Mouse (Mus musculus) frontal cortex, postnatal 14 days (tissue): ENCODE data around the gene Tdrd7.
A peak's percentile ranks its signal among the peaks of the same experiment; 100 is the strongest.

Experiments
- DNase-seq, 2 experiments: peaks; one replicate each; pipeline ENCODE4 v3.0.0; 2022; ENCODE audit warnings: low spot score in 2 of 2

Tdrd7 gene

DNA sequence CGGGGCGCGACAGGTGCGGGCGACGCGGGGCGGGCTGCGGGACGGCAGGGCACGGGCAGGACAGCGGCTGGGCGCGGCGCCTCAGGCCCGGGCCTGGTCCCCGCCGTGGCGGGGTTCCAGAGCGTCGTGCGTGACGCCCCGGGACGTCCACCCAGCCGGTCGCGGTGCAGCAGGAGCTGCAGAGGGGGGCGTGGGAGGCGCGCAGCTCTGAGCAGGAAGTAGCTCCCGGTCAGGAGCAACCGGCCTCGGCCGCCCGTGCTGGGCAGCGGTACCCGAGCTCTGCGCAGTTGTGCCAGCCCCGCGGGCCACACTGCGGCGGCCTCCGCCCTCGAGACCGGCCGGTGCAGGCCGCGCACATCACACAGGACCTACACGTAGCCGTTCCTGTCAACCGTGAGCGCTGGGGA is 7.3 kb downstream of the Tdrd7 start:
- DNase-seq, result peak; percentile 19 to 40

DNA sequence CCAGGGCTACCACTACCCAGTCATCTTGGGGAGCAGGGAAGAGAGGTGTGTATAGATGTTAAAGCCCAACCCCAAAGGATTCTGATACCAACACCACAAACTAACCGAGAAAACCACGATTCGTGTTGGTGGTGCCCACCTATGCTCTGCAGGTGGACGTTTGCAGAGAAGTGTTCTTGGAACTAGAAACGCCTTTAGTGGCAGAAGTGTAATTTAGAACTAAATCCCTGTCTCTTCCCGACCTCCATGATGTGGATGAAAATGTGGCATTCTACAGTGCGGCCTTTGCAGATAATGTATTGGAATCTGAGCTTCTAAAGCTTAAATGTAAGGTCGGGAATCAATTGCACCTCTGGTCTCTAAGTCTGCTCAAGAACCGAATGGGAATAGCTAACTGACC is 7.8 kb downstream of the Tdrd7 start:
- no peak for DNase-seq

DNA sequence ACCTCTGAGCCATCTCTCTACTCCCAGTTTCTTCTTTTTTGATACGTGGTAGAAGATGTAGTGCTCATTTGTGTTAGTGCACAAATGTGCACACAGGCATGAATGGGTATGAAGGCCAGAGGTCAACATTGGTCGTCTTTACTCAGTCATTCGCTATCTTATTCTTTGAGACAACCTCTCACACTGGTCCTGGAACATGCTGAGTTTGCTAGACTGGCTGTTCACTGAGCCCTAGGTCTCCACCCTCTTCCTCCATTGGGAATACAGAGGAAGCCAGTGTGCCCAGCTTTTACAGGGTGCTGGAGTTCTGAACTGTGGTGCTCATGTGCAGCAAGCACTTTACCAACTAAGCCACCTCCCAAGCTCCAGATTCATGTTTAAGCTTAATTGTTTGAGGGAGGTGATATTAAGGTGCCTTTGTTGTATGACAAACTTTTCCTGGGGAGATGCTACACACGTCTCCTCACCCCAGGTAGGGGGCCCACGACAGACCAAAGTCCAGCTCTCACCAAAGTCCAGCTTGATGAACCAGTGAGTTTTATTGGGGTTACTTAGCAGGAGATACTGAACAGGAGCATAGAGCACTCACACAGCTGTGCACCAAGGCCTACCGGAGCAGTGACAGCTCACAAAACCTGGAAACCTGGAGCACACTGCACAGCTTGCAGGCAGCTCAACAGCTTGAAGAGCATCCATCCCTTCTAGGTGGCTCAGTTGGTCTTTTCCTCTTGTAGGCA is 12.0 kb downstream of the Tdrd7 start:
- no peak for DNase-seq

DNA sequence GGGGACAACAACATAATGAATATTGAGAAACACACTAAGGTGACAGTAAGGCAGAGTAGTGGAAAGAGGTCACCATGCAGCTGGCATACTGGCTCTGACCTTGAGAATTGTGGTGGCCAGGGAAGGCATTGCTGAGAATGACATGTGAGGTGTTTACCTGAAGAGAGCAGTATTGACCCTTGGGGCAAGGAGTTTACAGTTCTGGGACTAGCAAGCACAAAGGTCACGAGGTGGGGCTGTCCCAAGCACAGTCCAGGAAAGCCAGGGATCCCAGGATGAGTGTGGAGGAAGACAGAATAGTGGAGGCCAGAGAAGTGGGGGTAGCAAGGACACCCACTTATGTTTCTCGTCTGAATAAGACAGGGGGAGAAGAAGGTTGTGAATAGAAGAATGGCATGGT is 14.8 kb downstream of the Tdrd7 start:
- no peak for DNase-seq

DNA sequence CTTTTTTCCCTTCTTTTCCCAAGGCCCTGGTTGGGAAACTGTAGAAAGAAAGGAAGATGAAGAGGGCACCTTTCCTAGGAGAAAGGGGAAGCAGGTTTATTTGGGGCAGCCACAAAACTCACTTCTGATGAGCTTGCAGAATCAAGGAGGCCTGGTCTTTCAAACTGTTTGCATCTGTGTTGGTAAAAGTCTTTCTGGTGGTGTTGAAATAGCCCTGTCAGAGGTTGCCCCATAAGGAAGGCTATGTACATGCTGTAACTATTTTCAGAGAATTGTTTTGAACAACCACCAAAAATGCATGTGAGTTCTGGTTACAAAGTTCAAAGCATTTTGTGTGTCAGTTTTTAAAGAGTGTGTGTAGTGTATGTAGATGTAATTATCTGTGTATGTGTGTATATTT is 15.9 kb downstream of the Tdrd7 start:
- DNase-seq, result no peak

DNA sequence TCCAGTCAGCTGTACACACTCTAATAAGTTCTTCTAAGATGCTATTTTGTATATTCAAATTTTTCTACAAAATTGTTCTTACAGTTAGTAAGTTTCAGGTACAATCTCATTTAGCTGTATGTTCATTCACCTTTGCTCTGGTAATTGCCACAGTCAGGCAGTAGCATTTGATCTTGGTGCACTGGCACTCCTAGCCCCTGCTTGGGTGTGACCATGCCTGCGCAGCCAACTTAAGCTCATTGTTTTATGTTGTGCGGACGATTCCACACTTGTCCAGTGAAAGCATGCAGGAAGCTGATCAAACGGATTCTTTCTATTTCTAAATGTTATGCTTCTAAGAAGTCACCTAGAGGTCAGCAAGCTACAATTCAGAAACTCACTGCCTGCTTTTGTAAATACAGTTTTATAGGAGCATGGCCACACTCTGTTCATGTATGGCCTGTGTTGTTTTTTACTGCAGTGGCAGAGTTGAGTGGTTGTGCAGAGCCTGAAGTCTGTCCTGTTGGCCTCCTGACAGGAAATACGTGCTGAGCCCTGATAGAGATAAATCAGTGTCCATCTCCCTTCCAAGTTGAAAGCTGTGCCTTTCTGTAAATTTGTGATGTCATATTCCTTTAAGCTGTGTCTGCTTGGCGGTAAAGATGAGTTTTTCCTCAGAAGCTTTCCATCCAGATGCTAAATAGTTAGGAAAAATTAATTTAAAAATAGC is 25.4 kb downstream of the Tdrd7 start:
- DNase-seq, result no peak

DNA sequence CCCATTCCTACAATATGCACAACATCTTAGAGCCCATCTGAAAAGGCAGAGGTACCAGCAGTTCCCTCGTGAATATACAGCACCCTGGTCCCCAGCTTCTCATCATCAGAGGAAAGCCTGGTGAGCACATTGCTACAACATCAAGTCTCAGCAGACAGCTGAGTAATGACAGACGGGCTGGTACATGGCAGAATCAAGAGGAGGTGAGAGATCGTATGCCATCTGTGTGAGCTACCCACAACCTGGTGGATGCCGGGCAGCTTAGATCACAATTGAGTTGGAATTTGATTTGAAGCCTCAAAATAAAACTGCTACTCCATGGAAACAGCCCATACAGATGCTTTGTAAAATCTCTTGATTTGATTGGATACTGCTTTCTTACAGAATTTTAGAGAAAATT is 33.4 kb downstream of the Tdrd7 start:
- no peak for DNase-seq

DNA sequence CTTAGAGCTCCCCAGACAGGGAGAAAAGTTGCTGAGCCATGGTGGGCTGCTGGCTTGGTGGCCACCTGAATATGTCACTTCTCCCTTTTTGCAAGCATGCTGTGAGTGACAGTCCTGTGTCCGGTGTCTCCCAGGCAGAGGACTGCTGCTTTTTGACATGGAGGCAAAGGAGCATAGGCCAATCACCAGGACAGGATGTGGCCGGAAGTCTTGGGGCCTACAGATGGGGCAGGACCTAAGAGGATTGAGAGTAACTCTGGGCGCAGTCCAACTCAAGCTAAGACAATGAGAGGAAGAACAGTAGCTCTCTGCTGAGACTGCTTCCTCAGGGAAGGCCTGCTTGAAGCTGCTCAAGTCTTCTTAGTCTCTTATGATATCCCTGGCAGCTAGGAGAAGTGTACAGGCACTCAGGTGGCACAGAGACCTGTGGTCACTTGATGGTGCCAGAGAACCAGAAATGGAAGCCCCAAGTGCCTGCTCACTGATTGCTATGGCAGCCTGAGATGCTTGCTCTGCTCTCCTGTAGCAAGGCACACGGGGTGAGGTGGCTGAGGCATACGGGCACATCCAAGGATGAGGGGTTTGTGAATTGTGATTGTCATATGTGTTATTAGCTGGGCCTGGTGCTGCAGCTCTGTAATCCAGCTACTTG is 43.1 kb downstream of the Tdrd7 start:
- DNase-seq, result no peak

DNA sequence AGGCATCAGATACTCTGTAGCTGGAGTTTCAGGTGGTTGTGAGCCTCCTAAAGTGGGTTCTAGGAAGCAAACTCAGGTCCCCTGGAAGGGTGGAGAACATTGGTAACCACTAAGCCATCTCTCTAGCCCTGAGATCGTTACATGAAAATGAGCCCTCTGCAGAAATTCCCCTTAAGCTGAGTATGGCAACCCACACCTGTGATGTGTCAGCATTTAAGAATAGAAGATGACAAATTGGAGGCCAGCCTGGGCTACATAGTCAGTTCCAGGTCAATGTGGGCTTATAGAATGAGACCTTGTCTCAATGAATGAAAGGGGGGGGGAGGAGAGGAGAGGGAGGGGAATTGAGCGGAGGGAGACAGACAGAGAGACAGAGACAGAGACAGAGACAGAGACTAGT is 46.6 kb downstream of the Tdrd7 start:
- DNase-seq, result no peak

DNA sequence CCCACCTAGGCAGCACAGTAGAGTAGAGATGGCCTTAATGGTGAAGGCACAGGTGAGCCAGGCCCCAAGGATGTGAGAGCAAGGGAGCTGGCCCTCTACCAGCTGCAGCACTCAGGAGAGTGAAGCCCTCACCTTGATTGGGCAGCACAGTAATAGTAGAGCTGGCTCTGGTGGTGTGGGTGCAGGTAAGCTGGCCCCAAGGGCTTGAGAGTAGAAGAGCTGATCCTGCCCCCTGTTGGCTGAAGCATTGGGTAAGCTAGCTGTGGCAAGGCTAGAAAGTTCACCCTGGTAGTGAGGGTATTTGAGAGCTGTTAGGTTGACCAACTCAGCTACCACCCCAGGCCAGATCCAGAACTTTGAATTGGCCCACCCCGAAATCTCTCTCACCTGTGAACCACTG is 50.5 kb downstream of the Tdrd7 start:
- DNase-seq, result no peak

DNA sequence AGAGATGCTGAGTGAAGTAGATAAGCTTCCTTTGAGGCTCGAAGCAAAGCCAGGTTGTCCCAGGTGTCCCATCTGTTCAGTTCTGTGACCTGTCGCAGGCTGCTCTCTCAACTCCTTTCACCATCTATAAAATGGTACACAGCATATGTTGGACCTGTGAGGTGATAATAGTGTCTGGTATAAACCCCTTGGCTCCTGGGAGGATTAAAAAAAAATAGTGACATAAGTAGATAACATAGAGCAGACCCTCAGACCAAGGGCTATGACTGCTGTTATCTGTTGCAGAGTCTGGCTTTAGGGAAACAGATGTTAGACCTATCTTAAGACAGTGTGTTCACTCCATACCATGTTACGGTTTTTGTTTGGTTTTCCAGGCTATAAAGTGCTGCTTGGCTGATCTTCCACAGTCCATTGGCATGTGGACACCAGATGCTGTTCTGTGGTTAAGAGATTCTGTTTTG is 57.9 kb downstream of the Tdrd7 start:
- DNase-seq, result no peak

DNA sequence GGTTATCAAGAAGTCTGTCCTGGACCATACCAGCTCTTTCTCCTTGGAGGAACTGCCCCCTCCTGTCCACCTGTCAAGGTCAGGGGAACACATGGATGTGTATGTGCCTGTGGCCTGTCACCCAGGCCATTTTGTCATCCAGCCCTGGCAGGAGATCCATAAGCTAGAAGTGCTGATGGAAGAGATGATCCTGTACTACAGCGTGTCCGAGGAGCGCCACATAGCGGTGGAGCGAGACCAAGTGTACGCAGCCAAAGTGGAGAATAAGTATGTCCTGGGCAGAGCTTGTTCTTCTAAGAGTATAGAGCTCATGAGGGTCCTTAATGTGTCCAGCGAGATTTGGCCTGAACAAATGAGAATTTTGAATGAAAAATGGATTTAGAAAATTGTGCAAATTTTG is 60.8 kb downstream of the Tdrd7 start:
- peak in 1 of 2 experiments; percentile 36 for DNase-seq

DNA sequence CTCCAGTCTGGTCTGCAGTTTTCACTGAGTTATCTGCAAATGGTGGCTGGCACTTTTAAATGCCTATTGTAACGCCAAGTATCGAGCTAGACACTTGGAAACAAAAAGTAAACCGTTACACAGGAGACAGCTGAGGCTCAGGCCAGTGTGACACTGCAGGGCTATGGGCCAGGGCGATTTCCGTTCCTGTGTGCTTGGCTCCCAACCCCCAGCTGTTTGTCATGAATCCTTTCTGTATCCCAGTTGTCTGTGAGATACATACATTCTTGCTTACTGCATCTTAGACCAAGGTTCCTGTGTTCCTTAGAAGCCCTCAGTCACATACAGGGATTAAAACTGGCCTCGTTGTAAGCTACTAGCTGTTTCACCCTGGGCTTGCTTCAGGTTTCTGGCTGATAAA is 63.1 kb downstream of the Tdrd7 start:
- no peak for DNase-seq

DNA sequence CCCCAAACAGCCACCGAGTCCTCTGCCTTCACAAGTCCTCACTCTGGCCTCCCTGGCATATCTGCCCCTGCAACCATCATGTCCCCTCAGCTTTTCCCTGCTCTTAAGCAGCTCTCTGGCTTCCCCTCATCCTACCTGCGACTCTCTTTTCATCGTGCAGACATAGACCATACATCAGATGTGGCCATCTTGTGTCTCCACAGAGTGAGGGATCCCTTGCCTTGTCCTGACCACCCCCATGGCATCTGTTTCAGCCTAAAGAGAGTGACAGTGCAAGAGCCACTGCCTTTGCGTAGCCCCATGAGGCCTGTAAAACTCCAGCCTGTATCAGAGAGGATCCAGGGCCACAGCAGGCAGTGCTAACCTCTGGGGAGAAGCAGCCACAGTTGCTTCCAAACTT is 63.6 kb downstream of the Tdrd7 start:
- no peak for DNase-seq

DNA sequence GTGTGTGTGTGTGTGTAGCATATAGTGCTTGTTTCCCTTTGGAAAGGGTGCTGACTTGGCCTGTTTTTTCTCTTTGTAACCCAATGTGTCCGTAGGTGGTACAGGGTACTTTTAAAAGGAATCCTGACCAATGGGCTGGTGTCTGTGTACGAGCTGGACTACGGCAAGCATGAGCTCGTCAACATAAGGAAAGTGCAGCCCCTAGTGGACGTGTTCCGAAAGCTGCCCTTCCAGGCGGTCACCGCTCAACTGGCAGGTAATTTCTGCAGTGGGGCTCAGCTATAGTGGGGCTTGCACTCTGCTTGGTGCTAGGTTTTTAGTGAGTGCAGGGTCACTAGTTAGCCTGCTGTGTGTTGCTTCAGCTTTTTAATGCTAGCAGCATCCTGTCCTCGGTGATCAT is 64.4 kb downstream of the Tdrd7 start:
- no peak for DNase-seq

DNA sequence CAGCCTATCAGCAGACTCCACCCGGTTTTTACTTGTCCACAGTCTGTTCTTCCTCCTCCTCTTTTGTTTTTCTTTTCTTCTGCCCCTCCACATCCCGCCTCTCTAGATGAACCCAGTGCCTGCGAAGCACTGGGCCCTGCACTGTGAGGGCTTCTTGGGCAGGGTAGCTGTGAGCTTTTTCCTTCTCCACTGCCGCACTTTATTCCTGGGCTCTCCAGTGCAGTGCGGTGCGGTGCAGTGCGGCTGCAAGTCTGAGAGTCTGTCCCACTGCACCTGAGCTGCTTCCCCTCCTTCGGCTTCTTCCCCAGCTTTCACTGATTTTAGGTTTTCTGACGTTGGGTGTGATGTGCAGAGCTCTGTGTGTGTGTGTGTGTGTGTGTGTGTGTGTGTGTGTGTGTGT is 67.3 kb downstream of the Tdrd7 start:
- no peak for DNase-seq

DNA sequence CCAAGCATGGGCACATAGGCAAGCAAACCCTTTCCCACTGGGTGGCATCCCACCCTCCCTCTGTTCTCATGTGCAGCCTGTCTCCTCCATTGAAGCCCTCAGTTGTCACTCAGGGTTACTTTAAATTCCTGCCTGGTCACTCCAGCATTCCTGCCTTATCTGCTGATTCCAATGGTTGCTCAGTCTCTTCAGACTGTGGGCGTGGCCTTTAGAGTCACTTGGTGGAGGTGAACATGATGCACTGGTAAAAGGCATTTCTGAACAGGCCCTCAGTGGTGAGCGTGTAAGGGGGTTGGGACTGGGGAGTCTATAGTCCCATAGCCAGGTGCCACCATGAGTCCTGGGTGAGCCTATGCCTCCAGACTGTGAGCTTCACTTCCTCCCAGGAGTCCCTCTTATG is 68.1 kb downstream of the Tdrd7 start:
- no peak for DNase-seq

DNA sequence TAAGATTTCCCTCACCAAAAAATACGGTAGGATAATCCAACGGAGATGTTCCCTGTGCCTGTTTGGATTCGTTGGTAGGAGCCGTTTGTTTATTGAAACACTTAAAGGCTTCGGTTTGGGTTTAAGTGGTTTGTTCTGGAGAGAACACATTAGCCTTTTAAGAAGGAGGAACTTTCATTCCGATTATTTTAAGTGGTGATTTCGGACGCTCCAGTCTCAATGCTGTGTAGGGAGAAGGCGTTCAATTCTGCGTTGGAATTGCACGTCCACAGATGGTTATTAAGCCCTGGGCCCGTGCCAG is 73.4 kb downstream of the Tdrd7 start:
- no peak for DNase-seq

DNA sequence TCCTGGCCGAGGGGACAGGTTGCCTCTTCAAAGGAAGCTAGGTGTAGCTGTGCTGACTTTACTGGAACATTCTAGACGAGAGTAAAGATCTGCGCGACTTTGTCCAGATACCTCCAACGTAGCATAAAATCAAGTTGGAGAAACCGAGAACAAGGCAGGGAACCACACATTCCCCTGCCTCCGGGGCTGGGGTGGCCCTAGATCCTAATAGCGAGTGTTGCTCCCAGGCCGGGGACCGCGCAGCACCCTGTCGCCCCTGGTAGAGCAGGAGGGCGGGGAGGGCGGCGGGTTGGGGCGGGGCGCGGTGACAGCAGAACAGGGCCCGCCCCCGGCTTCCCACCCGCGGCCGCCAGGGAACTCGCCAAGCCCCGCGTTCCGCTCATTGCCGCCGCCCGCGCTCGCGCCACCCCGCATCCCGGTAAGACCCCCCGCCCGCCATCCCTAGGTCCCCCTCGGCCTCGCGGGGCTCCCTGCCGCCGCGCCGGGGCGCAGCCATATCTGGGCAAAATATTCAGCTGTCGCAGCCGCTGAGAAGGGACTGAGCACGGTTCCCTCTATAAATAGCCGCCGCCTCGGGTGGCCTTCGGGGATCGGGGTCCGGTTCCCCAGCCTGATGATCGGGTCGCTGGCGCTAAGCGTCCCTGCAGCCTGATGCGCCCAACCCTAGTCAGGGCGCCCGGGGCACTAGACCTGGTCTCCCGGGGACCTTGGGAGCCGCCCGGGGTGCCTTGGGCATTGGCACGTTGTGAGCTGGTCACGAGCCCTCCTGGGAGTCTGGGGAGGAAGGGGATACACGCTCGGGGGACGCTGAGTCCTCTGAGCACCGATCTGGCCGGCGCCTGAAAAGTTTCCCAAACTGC is 74.0 kb downstream of the Tdrd7 start, which contains the start of gene Tmod1:
TSS of gene Tmod1 (plus strand) at position 44 of the 860 bp plus-strand sequence.
- DNase-seq, result peak in 1 of 2 experiments; percentile 45

DNA sequence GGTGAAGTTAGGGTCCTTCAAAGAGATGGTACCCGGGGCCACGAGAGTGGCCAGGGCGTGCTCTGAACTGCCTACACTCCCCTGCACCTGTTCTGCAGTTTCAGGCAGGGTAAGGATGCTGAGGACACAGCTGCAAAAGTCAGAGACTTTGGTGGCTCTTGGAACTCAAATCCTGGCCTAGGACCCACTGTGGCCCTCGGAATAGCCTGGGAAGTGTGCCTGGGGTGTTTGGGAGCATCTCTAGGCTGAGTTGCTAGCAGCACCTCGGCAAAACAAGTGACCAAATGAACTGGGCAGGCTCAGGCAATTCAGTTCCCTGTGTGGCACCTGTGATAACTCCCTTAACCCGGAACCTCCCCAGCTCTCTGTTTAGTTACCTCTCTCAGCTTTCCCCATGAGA is 74.8 kb downstream of the Tdrd7 start:
- no peak for DNase-seq

DNA sequence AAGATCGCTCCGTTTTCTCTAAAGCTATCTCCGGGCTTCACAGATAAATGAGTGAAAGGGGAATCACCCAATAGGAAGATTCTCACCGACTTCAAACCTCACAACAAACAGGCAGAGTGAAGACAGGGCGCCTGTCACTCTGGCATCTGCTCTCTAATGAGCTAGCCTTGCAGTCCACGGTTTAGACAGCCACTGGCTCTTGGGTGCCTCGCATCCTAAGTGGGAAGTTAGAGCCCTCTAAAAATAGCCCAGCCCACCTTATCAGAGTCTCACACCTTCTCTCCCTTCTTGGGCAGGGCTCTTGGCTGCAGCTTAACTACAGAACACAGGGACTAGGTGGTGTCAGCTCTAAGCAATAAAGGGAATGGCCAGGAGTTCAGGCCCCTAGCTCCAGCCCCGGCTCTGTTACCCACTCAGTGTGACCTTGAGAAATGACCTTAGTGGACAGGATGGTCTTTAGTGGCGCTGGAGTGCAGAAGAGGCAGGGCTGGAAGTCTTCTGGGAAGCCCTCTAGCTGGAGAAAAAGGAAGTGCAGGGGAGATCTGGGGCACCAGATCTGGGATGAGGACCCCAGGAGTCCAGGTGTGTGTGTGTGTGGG is 75.6 kb downstream of the Tdrd7 start:
- no peak for DNase-seq
